Mouse (Mus musculus): ENCODE data around the gene Pym1.

GRCm38 (mm10) chr10:128778441-128778840 lies 30.8 kb downstream of the Pym1 start:
- TF ChIP-seq GATA1 (IDR thresholded peaks at IDR 0.05; ENCODE audit: low read length) = no peak
- TF ChIP-seq TAL1 (IDR thresholded peaks at IDR 0.05; ENCODE audit: low read length) = no peak
